Mouse (Mus musculus) erythroblast, embryonic 14.5 days (primary cell): ENCODE measurements around the gene Zfp296. TPM values are rescaled to one million over a fixed set of nuclear protein-coding genes. Genes with fewer than 3 reads are reported as not detected.
"Not testable (repeated sequence)": the region's sequence is repeated elsewhere in the genome, so short reads cannot be mapped to it uniquely, and the experiment has no call there.

Experiments
- H3K27me3 ChIP-seq: 2 replicates; pipeline ENCODE4 v1.6.1; 2012; ENCODE audit warnings: inconsistent platforms; ENCODE audit not compliant: control insufficient read depth
- H3K36me3 ChIP-seq: 2 replicates; pipeline ENCODE4 v1.6.1; 2012; ENCODE audit warnings: mild to moderate bottlenecking, inconsistent platforms; ENCODE audit not compliant: control insufficient read depth
- H3K4me1 ChIP-seq: 2 replicates; pipeline ENCODE4 v1.6.1; 2012; ENCODE audit warnings: inconsistent platforms; ENCODE audit not compliant: control insufficient read depth
- H3K4me3 ChIP-seq: replicated peaks from 2 replicates; pipeline ENCODE3; 2012; ENCODE audit warnings: moderate library complexity, mild to moderate bottlenecking, inconsistent platforms
- H3K9me3 ChIP-seq: 2 replicates; pipeline ENCODE4 v1.6.1; 2012; ENCODE audit warnings: low read length, inconsistent platforms, mixed read lengths; ENCODE audit not compliant: control insufficient read depth
- GATA1 ChIP-seq: IDR thresholded peaks from 2 replicates; pipeline ENCODE4 v1.6.1; 2012; ENCODE audit warnings: low read length, inconsistent platforms, mixed read lengths
- TAL1 ChIP-seq: IDR thresholded peaks from 3 replicates; pipeline ENCODE4 v1.6.1; 2012; ENCODE audit warnings: low read length, inconsistent platforms, mixed read lengths
- polyA plus RNA-seq: library from polyadenylated mRNA; stranded (reverse); fragments of >175 nt; gene quantifications from 2 replicates; pipeline ENCODE4 v1.2.3, GENCODE M21; 2012

The Zfp296 gene
- polyA plus RNA-seq, 1 experiment = 0.14 TPM

DNA sequence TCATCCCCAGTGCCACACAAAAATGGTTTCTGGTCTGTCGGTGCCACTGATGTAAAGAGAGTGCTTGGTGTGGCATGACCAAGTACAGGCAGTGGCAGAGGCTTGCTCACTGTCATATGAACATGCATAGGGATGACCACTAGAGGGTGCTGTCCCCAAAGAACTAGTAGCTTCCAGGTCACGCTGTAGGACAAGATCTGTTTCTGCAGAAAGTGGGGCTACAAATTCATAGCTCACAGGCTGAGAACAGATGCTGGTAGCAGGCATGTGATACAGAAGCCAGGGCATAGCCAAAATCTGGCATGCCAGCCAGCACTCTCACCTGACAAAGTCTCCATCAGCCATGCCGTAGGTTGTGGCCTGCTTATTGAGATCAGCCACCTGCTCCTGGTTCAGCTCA, 12.8 kb downstream of the Zfp296 start:
- H3K36me3 ChIP-seq = peaks cover 98% of the 10 kb centered on the region

DNA sequence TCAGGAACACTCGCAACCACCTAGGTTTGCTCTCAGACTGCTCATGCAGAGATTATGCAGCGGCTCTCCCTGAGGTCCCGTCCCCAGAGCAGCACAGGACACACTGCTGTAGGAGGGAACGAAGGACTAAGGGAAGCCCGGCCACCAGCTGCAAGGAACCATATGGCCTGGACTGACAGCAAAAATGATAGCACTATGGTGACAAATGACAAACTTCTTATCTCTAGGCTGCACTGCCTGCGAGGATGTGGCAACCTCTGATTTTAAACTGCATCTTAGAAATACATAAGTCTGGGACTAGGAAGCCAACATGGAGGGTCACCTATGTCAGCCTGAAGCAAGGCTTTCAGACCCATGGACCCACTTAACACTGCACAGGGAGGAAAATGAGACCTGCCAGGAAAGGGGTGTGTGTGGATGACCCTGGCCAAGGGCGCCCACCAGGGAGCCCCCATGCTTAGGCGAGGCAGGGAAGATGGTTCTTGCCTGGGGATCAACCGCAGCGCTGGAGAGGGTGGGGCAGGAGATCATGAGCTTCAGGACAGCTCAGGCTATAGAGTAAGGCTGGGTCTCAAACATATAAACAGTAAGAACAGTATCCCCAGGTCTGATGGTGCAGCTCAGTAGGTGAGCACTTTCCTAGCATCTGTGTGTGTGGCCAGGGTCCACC, 16.1 kb downstream of the Zfp296 start:
- Histone ChIP-seq H3K9me3 (no peaks in the 10 kb centered on the region), H3K4me3 (no peak overlapping the region), H3K4me1 (peaks cover 35% of the 10 kb centered on the region), H3K27me3 (no peaks in the 10 kb centered on the region), H3K36me3 (peaks cover 90% of the 10 kb centered on the region)
- TF ChIP-seq TAL1 (peak; percentile 54; the same call in 2 of the 3 replicates), GATA1 (peak; percentile 55)

More for the DNA sequence above, 12.8 kb downstream of the Zfp296 start:
- no peak for TF ChIP-seq GATA1
- no peak for TF ChIP-seq TAL1
- Histone ChIP-seq H3K9me3 (peaks cover 5% of the 10 kb centered on the region), H3K4me3 (no peak overlapping the region), H3K27me3 (no peaks in the 10 kb centered on the region), H3K4me1 (peaks cover 33% of the 10 kb centered on the region)

DNA sequence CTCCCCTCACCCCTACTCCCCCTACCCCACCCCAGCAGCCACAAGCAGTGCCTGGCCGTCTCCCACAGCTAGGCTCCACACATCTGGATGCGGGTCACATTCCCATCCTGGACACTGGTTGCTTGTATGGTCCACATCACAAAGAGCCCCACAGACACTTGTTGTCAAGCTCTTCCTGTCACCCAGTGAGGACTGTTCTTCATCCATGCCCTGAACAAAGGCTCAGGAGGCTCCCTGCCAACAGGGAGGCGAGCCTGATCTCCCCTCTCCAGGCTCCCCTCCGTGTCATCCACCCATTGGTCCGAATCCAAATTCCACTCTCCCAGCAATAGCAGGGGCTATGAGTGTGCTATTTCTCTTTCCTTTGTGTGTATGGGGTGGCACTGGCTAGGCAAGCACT, 23.5 kb downstream of the Zfp296 start:
- Histone ChIP-seq H3K27me3 (no peaks in the 10 kb centered on the region), H3K4me1 (peaks cover 39% of the 10 kb centered on the region), H3K9me3 (no peaks in the 10 kb centered on the region), H3K4me3 (no peak overlapping the region), H3K36me3 (peaks cover 66% of the 10 kb centered on the region)
- no peak for TF ChIP-seq GATA1
- TF ChIP-seq TAL1 = no peak

DNA sequence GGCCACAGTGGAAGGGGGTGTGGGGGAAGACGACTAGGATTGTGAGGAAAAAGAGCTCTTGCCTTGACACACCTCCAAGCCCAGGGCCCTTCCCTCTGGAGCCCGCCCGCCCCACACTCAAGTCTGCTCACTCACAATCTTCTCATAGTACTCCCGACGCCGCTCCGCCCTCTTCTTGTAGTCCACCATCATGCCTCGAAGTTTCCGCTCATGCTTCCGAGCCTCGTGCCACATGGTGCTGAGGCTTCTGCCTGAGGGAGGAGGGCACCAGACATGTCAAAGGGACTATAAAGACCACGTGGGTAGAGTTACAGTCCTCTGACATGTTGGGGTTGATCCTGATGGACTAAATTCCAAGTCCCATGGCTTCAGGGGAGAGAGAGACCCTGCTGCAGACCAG, 26.0 kb downstream of the Zfp296 start:
- Histone ChIP-seq H3K36me3 (peaks cover 49% of the 10 kb centered on the region), H3K4me3 (peak overlapping the region; percentile 70)

DNA sequence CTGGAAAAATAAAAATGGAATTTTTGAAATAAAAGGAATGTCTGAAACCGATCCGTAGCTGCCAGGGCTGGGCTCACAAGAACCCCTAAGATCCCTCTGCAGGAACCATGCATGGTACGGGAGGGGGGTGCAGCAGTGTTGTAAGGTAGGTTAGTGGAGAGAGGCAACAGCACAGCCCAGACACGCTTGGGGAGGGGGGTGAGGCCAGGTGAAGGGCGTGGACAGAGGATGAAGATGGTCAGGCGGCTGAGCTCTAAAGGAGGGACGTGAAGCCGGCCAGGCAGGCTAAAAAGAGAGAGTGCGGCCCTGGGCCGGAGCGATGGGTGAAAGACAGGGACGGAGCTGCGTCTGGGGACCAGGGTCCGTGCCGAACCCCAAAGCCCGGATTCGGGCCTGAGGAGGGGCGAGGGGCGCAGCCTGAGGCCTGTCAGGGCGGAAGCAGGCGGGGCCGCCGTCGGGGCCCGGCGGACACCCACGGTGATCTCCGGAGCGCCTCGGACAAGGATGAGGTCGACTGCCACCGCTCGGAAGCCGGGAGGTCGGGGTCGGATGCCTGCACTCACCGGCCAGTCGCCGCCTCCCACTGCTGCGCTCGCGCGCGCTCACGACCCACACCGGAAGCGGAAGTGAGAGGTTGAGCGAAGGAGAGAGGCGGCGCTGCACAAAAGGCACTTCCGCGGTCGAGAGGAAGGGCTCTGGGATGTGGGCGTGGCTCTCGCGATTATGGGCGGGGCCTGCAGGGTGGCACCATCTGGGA, 26.9 kb downstream of the Zfp296 start, which contains the start of gene Clasrp:
TSS of gene Clasrp (minus strand) at position 638 of the 757 bp plus-strand sequence.
- Histone ChIP-seq H3K27me3 (no peaks in the 10 kb centered on the region), H3K9me3 (no peaks in the 10 kb centered on the region), H3K4me3 (peak within 1 kb of the TSS; percentile 70), H3K36me3 (peaks cover 39% of the 10 kb centered on the region), H3K4me1 (peaks cover 46% of the 10 kb centered on the region)
- TF ChIP-seq TAL1 = no peak
- no peak for TF ChIP-seq GATA1

More for the DNA sequence above, 26.0 kb downstream of the Zfp296 start:
- Histone ChIP-seq H3K9me3 (no peaks in the 10 kb centered on the region), H3K27me3 (no peaks in the 10 kb centered on the region), H3K4me1 (peaks cover 46% of the 10 kb centered on the region)
- no peak for TF ChIP-seq GATA1
- no peak for TF ChIP-seq TAL1

DNA sequence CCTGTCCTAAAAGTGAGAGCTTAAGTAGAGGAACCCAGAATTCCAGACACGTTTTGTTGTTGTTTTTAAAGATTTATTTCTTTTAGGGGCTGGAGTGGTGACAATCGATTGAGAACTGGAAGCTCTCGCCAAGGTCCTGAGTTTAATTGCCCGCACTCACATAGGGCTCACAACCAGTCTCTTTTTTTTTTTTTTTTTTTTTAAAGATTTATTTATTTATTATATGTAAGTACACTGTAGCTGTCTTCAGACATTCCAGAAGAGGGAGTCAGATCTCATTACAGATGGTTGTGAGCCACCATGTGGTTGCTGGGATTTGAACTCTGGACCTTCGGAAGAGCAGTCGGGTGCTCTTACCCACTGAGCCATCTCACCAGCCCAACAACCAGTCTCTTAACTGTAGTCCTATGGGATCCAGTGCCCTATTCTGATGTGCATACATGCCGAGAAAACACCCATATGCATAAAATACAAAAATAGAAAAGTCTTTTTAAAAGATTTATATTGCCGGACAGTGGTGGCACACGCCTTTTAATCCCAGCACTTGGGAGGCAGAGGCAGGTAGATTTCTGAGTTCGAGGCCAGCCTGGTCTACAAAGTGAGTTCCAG, 27.6 kb downstream of the Zfp296 start:
- H3K27me3 ChIP-seq, H3K9me3 ChIP-seq: not testable (repeated sequence)
- peaks cover 46% of the 10 kb centered on the region for H3K4me1 ChIP-seq
- peaks cover 32% of the 10 kb centered on the region for H3K36me3 ChIP-seq
- peak overlapping the region; percentile 70 for H3K4me3 ChIP-seq

DNA sequence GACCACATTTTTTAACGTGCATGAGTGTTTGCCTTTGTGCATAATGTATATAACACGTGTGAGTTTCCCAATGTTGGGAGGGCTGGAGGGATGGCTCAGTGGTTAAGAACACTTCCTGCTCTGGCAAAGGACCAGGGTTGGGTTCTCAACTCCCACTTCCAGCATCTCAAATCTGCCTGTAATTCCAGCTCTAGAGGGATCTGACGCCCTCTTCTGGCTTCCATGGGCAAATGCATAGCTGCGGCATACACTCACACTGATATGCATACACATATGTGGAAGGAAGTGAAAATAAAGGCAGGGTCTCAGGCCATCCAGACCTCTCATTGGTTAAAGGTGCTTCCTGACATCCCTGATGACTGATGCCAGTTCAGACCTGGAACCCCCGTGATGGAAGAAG, 30.2 kb downstream of the Zfp296 start:
- TF ChIP-seq TAL1 (no peak), GATA1 (no peak)
- Histone ChIP-seq H3K4me1 (peaks cover 30% of the 10 kb centered on the region), H3K36me3 (peaks cover 9% of the 10 kb centered on the region), H3K9me3 (peaks cover 5% of the 10 kb centered on the region), H3K27me3 (no peaks in the 10 kb centered on the region), H3K4me3 (no peak overlapping the region)

DNA sequence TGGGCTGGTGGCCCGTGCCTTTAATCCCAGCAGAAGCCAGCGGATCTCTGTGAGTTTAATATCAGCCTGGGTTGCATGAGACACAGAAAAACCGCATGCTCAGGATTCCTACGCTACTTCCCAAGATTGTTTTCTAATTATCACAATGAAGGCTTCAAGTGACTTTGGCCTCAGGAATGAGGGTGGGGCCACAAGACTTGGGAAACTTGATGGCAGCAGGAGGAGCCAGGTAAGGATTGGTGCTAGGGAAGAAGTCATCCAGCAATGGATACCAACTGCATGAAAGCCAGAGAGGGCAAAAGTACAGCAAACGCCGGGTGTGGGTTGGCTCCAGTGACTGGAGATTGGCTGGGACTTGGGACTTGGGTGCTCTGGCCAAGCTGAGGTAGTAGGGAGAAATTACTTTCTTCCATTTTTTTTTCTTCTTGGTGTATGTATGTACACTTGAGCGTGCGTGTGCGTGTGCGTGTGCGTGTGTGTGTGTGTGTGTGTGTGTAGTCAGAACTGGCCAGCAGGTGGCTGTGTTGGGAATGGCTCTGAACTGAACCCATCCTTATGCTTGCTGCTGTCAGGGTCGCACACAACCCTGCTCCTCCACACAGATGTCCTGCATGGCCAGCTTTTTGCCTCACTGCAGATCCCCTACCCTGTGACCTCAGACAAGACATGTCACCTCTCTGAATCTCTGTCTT, 32.7 kb downstream of the Zfp296 start:
- Histone ChIP-seq H3K27me3 (no peaks in the 10 kb centered on the region), H3K36me3 (no peaks in the 10 kb centered on the region; the same call in 1 of the 2 replicates), H3K4me3 (no peak overlapping the region), H3K4me1 (peaks cover 8% of the 10 kb centered on the region), H3K9me3 (peaks cover 5% of the 10 kb centered on the region)
- TF ChIP-seq TAL1 (no peak), GATA1 (no peak)

DNA sequence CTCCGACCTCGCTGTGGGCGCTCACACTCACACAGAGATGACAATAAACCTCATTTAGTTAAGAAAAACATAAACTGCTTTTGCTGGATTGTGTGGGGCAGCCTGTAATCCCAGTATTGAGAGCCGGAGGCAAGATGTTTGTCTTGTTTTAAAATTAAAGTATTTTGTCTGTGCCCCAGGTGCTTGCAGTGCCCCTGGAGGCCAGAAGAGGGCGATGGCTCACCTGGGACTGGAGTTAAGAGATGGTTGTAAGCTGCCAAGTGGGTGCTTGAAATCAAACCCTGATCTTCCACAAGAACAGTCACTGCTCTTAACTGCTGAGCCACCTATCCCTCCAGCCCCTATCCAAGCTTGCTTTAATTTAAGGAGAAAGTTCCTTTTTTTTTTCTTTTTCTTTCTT, 33.9 kb downstream of the Zfp296 start:
- H3K9me3 ChIP-seq = peaks cover 5% of the 10 kb centered on the region
- peaks cover 8% of the 10 kb centered on the region for H3K4me1 ChIP-seq
- no peak overlapping the region for H3K4me3 ChIP-seq
- H3K36me3 ChIP-seq = no peaks in the 10 kb centered on the region; the same call in 1 of the 2 replicates
- TF ChIP-seq TAL1 (no peak), GATA1 (no peak)
- H3K27me3 ChIP-seq = no peaks in the 10 kb centered on the region
